Mouse (Mus musculus) MEL (cell line): ENCODE results near the gene Nat14. TPM values are rescaled to one million over a fixed set of nuclear protein-coding genes. Genes with fewer than 3 reads are reported as not detected.

ENCODE experiments used
- DNase-seq: peaks from one replicate; pipeline ENCODE4 v3.0.0; 2011; ENCODE audit warnings: low read depth, low spot score
- H3K27ac ChIP-seq: 2 replicates; pipeline ENCODE4 v1.5.1; 2012; ENCODE audit warnings: low read depth, mild to moderate bottlenecking, control low read depth, low read length, moderate library complexity; ENCODE audit not compliant: control insufficient read depth
- H3K27me3 ChIP-seq, 2 experiments: fragments of 150-350 bp in 1 of 2; sonication (generic) in 1 of 2; 2 replicates each; pipeline ENCODE4 v1.6.1; 2012; ENCODE audit warnings: low read length in 2 of 2, mild to moderate bottlenecking in 2 of 2, improper control_type of control experiment in 1 of 2, moderate library complexity in 1 of 2; ENCODE audit not compliant: insufficient read depth in 2 of 2, control insufficient read depth in 1 of 2
- H3K36me3 ChIP-seq, 2 experiments: 2 replicates each; pipeline ENCODE4 v1.6.1; 2012 to 2014; ENCODE audit warnings: low read length in 2 of 2, improper control_type of control experiment in 1 of 2, inconsistent platforms in 1 of 2, mild to moderate bottlenecking in 1 of 2; ENCODE audit not compliant: insufficient read depth in 2 of 2, control insufficient read depth in 1 of 2
- H3K4me1 ChIP-seq, 2 experiments: fragments of 150-350 bp in 1 of 2; sonication (generic) in 1 of 2; 2 replicates each; pipeline ENCODE4 v1.6.1; 2012; ENCODE audit warnings: low read length in 2 of 2, improper control_type of control experiment in 1 of 2, mild to moderate bottlenecking in 1 of 2; ENCODE audit not compliant: insufficient read depth in 2 of 2, control insufficient read depth in 1 of 2
- H3K4me3 ChIP-seq, 2 experiments: fragments of 150-350 bp in 1 of 2; sonication (generic) in 1 of 2; 2 replicates each; pipeline ENCODE4 v1.5.1; 2012; ENCODE audit warnings: low read depth in 2 of 2, low read length in 2 of 2, mild to moderate bottlenecking in 2 of 2, moderate library complexity in 2 of 2, control low read depth in 1 of 2, improper control_type of control experiment in 1 of 2; ENCODE audit not compliant: control insufficient read depth in 1 of 2, insufficient read depth in 1 of 2
- H3K79me2 ChIP-seq: 2 replicates; pipeline ENCODE4 v1.6.1; 2012; ENCODE audit warnings: mild to moderate bottlenecking, low read length, moderate library complexity; ENCODE audit not compliant: control insufficient read depth, poor library complexity, insufficient read depth
- H3K9ac ChIP-seq: 2 replicates; pipeline ENCODE4 v1.6.1; 2012; ENCODE audit warnings: low read depth, mild to moderate bottlenecking, control low read depth, low read length, moderate library complexity; ENCODE audit not compliant: control insufficient read depth, poor library complexity, severe bottlenecking
- H3K9me3 ChIP-seq: fragments of 150-350 bp; sonication (generic); replicated peaks from 2 replicates; pipeline ENCODE4 v1.6.1; 2012; ENCODE audit warnings: mild to moderate bottlenecking, low read length, improper control_type of control experiment, moderate library complexity; ENCODE audit not compliant: insufficient read depth
- CHD2 ChIP-seq: IDR thresholded peaks from 2 replicates; pipeline ENCODE4 v1.6.1; 2011; ENCODE audit warnings: low read length, improper control_type of control experiment
- CTCF ChIP-seq, 3 experiments: IDR thresholded peaks in 2 of 3; conservative IDR thresholded peaks in 1 of 3; 2 replicates each; pipeline ENCODE4 v1.5.1; 2011 to 2012; ENCODE audit warnings: low read length in 3 of 3, low read depth in 2 of 3, mild to moderate bottlenecking in 2 of 3, improper control_type of control experiment in 1 of 3, inconsistent platforms in 1 of 3, mixed read lengths in 1 of 3, moderate library complexity in 1 of 3; ENCODE audit not compliant: control insufficient read depth in 1 of 3, insufficient read depth in 1 of 3, poor library complexity in 1 of 3, severe bottlenecking in 1 of 3
- ELF1 ChIP-seq: IDR thresholded peaks from 2 replicates; pipeline ENCODE4 v1.6.1; 2014; ENCODE audit warnings: low read depth, mild to moderate bottlenecking, inconsistent platforms, low read length, improper control_type of control experiment, moderate library complexity
- ETS1 ChIP-seq: IDR thresholded peaks from 2 replicates; pipeline ENCODE4 v1.6.1; 2012; ENCODE audit warnings: low read depth, mild to moderate bottlenecking, inconsistent platforms, low read length, improper control_type of control experiment, moderate library complexity
- GABPA ChIP-seq: IDR thresholded peaks from 2 replicates; pipeline ENCODE4 v1.6.1; 2012; ENCODE audit warnings: low read depth, mild to moderate bottlenecking, inconsistent platforms, low read length, improper control_type of control experiment, moderate library complexity
- JUND ChIP-seq: IDR thresholded peaks from 2 replicates; pipeline ENCODE4 v1.6.1; 2011; ENCODE audit warnings: low read depth, mild to moderate bottlenecking, improper control_type of control experiment, low read length
- MAFK ChIP-seq: IDR thresholded peaks from 2 replicates; pipeline ENCODE4 v1.6.1; 2011; ENCODE audit warnings: low read depth, mild to moderate bottlenecking, low read length, improper control_type of control experiment, borderline replicate concordance
- MAX ChIP-seq: IDR thresholded peaks from 2 replicates; pipeline ENCODE4 v1.6.1; 2011; ENCODE audit warnings: low read length, improper control_type of control experiment
- MAZ ChIP-seq: IDR thresholded peaks from 2 replicates; pipeline ENCODE4 v1.6.1; 2012; ENCODE audit warnings: low read depth, mild to moderate bottlenecking, inconsistent platforms, low read length, improper control_type of control experiment
- MYB ChIP-seq: IDR thresholded peaks from 2 replicates; pipeline ENCODE4 v1.6.1; 2011; ENCODE audit warnings: mild to moderate bottlenecking, low read depth, low read length, improper control_type of control experiment
- POLR2AphosphoS5 ChIP-seq: IDR thresholded peaks from 2 replicates; pipeline ENCODE4 v1.6.1; 2012; ENCODE audit warnings: low read depth, borderline replicate concordance, mild to moderate bottlenecking, inconsistent platforms, low read length, moderate library complexity, mixed read lengths
- RCOR1 ChIP-seq: IDR thresholded peaks from 2 replicates; pipeline ENCODE4 v1.6.1; 2012; ENCODE audit warnings: low read depth, mild to moderate bottlenecking, inconsistent platforms, low read length, improper control_type of control experiment
- SIN3A ChIP-seq: IDR thresholded peaks from 2 replicates; pipeline ENCODE4 v1.6.1; 2012; ENCODE audit warnings: low read length, improper control_type of control experiment, inconsistent platforms
- TAL1 ChIP-seq: IDR thresholded peaks from 2 replicates; pipeline ENCODE4 v1.6.1; 2012; ENCODE audit warnings: mild to moderate bottlenecking, inconsistent platforms, low read length, moderate library complexity, mixed read lengths
- TBP ChIP-seq: IDR thresholded peaks from 2 replicates; pipeline ENCODE4 v1.8.0; 2011; ENCODE audit warnings: low read depth, low read length, improper control_type of control experiment
- TCF12 ChIP-seq: IDR thresholded peaks from 2 replicates; pipeline ENCODE4 v1.6.1; 2014; ENCODE audit warnings: low read depth, mild to moderate bottlenecking, inconsistent platforms, low read length, improper control_type of control experiment, moderate library complexity
- UBTF ChIP-seq: IDR thresholded peaks from 2 replicates; pipeline ENCODE4 v1.6.1; 2012; ENCODE audit warnings: low read depth, mild to moderate bottlenecking, inconsistent platforms, low read length, improper control_type of control experiment, moderate library complexity, borderline replicate concordance; ENCODE audit not compliant: insufficient read depth
- USF2 ChIP-seq, 2 experiments: IDR thresholded peaks; 2 replicates each; pipeline ENCODE4 v1.6.1; 2011 to 2012; ENCODE audit warnings: improper control_type of control experiment in 2 of 2, low read length in 2 of 2, borderline replicate concordance in 1 of 2, inconsistent platforms in 1 of 2, low read depth in 1 of 2, mild to moderate bottlenecking in 1 of 2; ENCODE audit not compliant: insufficient read depth in 1 of 2
- ZC3H11A ChIP-seq: IDR thresholded peaks from 2 replicates; pipeline ENCODE4 v1.6.1; 2012; ENCODE audit warnings: low read depth, mild to moderate bottlenecking, inconsistent platforms, low read length, improper control_type of control experiment
- ZMIZ1 ChIP-seq: IDR thresholded peaks from 2 replicates; pipeline ENCODE4 v1.6.1; 2012; ENCODE audit warnings: low read depth, mild to moderate bottlenecking, inconsistent platforms, low read length, improper control_type of control experiment, moderate library complexity
- polyA plus RNA-seq, 2 experiments: library from polyadenylated mRNA; stranded (reverse) in 1 of 2; unstranded in 1 of 2; fragments of >175 nt in 1 of 2; fragments of >200 nt in 1 of 2; gene quantifications; 2 replicates each; pipeline versions ENCODE4 v1.2.1 to v1.2.4; 2012; ENCODE audit warnings: low replicate concordance in 2 of 2, low read depth in 1 of 2; ENCODE audit not compliant: insufficient read length in 2 of 2, insufficient read depth in 1 of 2, missing spikeins in 1 of 2
- total RNA-seq: library from RNA; depleted of rRNA; stranded (reverse); fragments of 300-350 nt; gene quantifications from 2 replicates; pipeline ENCODE4 v1.2.3, GENCODE M21; 2012

Nat14 gene
- total and polyA plus RNA-seq, 3 experiments, result 0.81 to 1.9 TPM; not detected in 1

GRCm38 (mm10) chr7:4924891-4925301, 3.1 kb downstream of the Nat14 start:
- DNase-seq, result no peak
- no peak overlapping the region for H3K9ac ChIP-seq
- no peak overlapping the region for H3K4me3 ChIP-seq
- H3K36me3 ChIP-seq, result no peaks in the 10 kb centered on the region
- no peaks in the 10 kb centered on the region for H3K9me3 ChIP-seq
- H3K4me1 ChIP-seq, result no peaks in the 10 kb centered on the region
- H3K27ac ChIP-seq, result no peak overlapping the region
- TF ChIP-seq ZMIZ1, result no peak
- no peak for TF ChIP-seq ELF1
- no peak for TF ChIP-seq UBTF
- TF ChIP-seq MAZ, result no peak
- TF ChIP-seq CTCF (IDR thresholded peaks at IDR 0.05 in 2 of 3, conservative IDR thresholded peaks at IDR 0.05 in 1 of 3; ENCODE audit: control insufficient read depth in 1 of 3, insufficient read depth in 1 of 3, low read depth in 2 of 3, low read length in 3 of 3, poor library complexity in 1 of 3, severe bottlenecking in 1 of 3), result no peak
- TF ChIP-seq JUND, result no peak
- no peak for TF ChIP-seq MAX
- TF ChIP-seq USF2 (IDR thresholded peaks at IDR 0.05; ENCODE audit: borderline replicate concordance in 1 of 2, insufficient read depth in 1 of 2, low read depth in 1 of 2, low read length in 2 of 2), result no peak
- no peak for TF ChIP-seq TBP
- no peak for TF ChIP-seq TAL1
- TF ChIP-seq MAFK, result no peak
- no peak for TF ChIP-seq ZC3H11A
- no peak for TF ChIP-seq GABPA
- no peak for TF ChIP-seq CHD2
- TF ChIP-seq POLR2AphosphoS5, result no peak
- TF ChIP-seq TCF12, result no peak
- TF ChIP-seq, all 39 proteins: peak for 0
- H3K27me3 ChIP-seq, result no peaks in the 10 kb centered on the region; a peak in 2 of 4 replicates
- no peaks in the 10 kb centered on the region for H3K79me2 ChIP-seq

GRCm38 (mm10) chr7:4925441-4926381, 3.9 kb downstream of the Nat14 start, which contains the start of gene Ssc5d:
Ssc5d (plus strand) TSS chr7:4925785.
- no peaks in the 10 kb centered on the region for H3K4me1 ChIP-seq

More at GRCm38 (mm10) chr7:4925441-4926381, 3.9 kb downstream of the Nat14 start, which contains the start of gene Ssc5d:
- DNase-seq, result no peak
- H3K27me3 ChIP-seq, result no peaks in the 10 kb centered on the region; a peak in 2 of 4 replicates
- H3K27ac ChIP-seq, result no peak within 1 kb of the TSS
- H3K36me3 ChIP-seq, result no peaks in the 10 kb centered on the region
- TF ChIP-seq JUND (no peak), ZC3H11A (no peak), RCOR1 (no peak), ETS1 (no peak), MYB (no peak), SIN3A (no peak)
- no peak within 1 kb of the TSS for H3K4me3 ChIP-seq
- H3K79me2 ChIP-seq, result no peaks in the 10 kb centered on the region
- H3K9ac ChIP-seq, result no peak within 1 kb of the TSS
- no peaks in the 10 kb centered on the region for H3K9me3 ChIP-seq
